Mouse (Mus musculus): ENCODE measurements at regions not wholly inside any gene's neighbourhood (a gene's known extent, or its start where the extent isn't known, plus 50 kb on each side); places are given as distances from the start of the nearest gene placed in this dataset.

DNA sequence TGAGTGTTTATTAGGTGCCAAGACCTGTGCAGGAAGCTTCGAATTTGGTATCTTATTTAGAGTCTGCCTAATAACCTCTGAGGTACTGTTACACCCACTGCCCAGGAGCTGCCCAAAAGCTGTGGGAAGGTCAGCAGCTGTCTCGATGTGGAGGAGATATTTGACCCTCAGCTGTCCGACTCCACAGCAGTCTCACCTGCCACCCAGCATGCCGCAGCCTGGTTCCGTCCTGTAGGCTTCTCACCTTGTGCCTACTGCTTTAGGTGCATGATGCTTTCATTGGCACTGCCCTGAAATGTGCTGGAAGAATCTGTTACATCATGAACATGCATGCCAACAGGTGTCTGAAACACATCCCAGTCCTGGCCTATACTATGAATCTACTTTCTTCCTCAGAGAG is 444.9 kb upstream of the Gm765 start:
- no peak overlapping the region for H3K4me3 ChIP-seq (ENCODE audit: low read depth, low read length)
- no peak overlapping the region for H3K27ac ChIP-seq (ENCODE audit: low read length)
- no peak overlapping the region for H3K9ac ChIP-seq (ENCODE audit: low read depth, low read length)
- 61% methylated on average over 5 of the region's 5 CpGs for WGBS (ENCODE audit: insufficient replicate concordance)
- H3K4me1 ChIP-seq (ENCODE audit: control insufficient read depth, low read depth, low read length), result no peaks in the 10 kb centered on the region
- no peaks in the 10 kb centered on the region for H3K36me3 ChIP-seq (ENCODE audit: control insufficient read depth, insufficient read depth)
- H3K27me3 ChIP-seq (ENCODE audit: control insufficient read depth, insufficient read depth, low read depth, low read length), result no peaks in the 10 kb centered on the region
- no peak overlapping the region for H3K4me2 ChIP-seq (ENCODE audit: low read depth, low read length)
- no peaks in the 10 kb centered on the region for H3K9me3 ChIP-seq (replicated peaks; ENCODE audit: control insufficient read depth, low read length)
- ATAC-seq (ENCODE audit: low read depth), result no peak

- Histone ChIP-seq H3K9me3 (replicated peaks; ENCODE audit: control insufficient read depth, low read length) (no peaks in the 10 kb centered on the region), H3K36me3 (ENCODE audit: control insufficient read depth, insufficient read depth) (no peaks in the 10 kb centered on the region), H3K4me1 (ENCODE audit: control insufficient read depth, low read depth, low read length) (no peaks in the 10 kb centered on the region), H3K27me3 (ENCODE audit: control insufficient read depth, insufficient read depth, low read depth, low read length) (no peaks in the 10 kb centered on the region), H3K4me2 (ENCODE audit: low read depth, low read length) (no peak overlapping the region), H3K4me3 (ENCODE audit: low read depth, low read length) (no peak overlapping the region), H3K9ac (ENCODE audit: low read depth, low read length) (no peak overlapping the region), H3K27ac (ENCODE audit: low read length) (no peak overlapping the region)
- no peak for ATAC-seq (ENCODE audit: low read depth)
- WGBS (ENCODE audit: insufficient replicate concordance), result 74% methylated on average over 9 of the region's 9 CpGs
Observed at GRCm38 (mm10) chr6:98782074-98782473, 439.5 kb upstream of the Gm765 start.

GRCm38 (mm10) chr6:98775780-98776179 is 433.2 kb upstream of the Gm765 start:
- WGBS (ENCODE audit: insufficient replicate concordance), result 80% methylated on average over 1 of the region's 1 CpGs
- no peaks in the 10 kb centered on the region for H3K36me3 ChIP-seq (ENCODE audit: control insufficient read depth, insufficient read depth)
- ATAC-seq (ENCODE audit: low read depth), result no peak
- no peaks in the 10 kb centered on the region for H3K9me3 ChIP-seq (replicated peaks; ENCODE audit: control insufficient read depth, low read length)
- H3K27me3 ChIP-seq (ENCODE audit: control insufficient read depth, insufficient read depth, low read depth, low read length), result no peaks in the 10 kb centered on the region
- no peak overlapping the region for H3K4me3 ChIP-seq (ENCODE audit: low read depth, low read length)
- no peaks in the 10 kb centered on the region for H3K4me1 ChIP-seq (ENCODE audit: control insufficient read depth, low read depth, low read length)
- no peak overlapping the region for H3K9ac ChIP-seq (ENCODE audit: low read depth, low read length)
- H3K27ac ChIP-seq (ENCODE audit: low read length), result no peak overlapping the region
- H3K4me2 ChIP-seq (ENCODE audit: low read depth, low read length), result no peak overlapping the region

GRCm38 (mm10) chr6:98769999-98770398 is 427.4 kb upstream of the Gm765 start:
- Histone ChIP-seq H3K4me3 (ENCODE audit: low read depth, low read length) (no peak overlapping the region), H3K9ac (ENCODE audit: low read depth, low read length) (no peak overlapping the region), H3K4me2 (ENCODE audit: low read depth, low read length) (no peak overlapping the region), H3K27me3 (ENCODE audit: control insufficient read depth, insufficient read depth, low read depth, low read length) (no peaks in the 10 kb centered on the region), H3K36me3 (ENCODE audit: control insufficient read depth, insufficient read depth) (no peaks in the 10 kb centered on the region), H3K27ac (ENCODE audit: low read length) (no peak overlapping the region), H3K4me1 (ENCODE audit: control insufficient read depth, low read depth, low read length) (no peaks in the 10 kb centered on the region), H3K9me3 (replicated peaks; ENCODE audit: control insufficient read depth, low read length) (no peaks in the 10 kb centered on the region)
- ATAC-seq (ENCODE audit: low read depth), result no peak
- WGBS (ENCODE audit: insufficient replicate concordance), result 35% methylated on average over 2 of the region's 2 CpGs

GRCm38 (mm10) chr6:98769322-98769721 is 426.8 kb upstream of the Gm765 start:
- Histone ChIP-seq H3K4me1 (ENCODE audit: control insufficient read depth, low read depth, low read length) (no peaks in the 10 kb centered on the region), H3K9me3 (replicated peaks; ENCODE audit: control insufficient read depth, low read length) (no peaks in the 10 kb centered on the region), H3K9ac (ENCODE audit: low read depth, low read length) (no peak overlapping the region), H3K27ac (ENCODE audit: low read length) (no peak overlapping the region), H3K36me3 (ENCODE audit: control insufficient read depth, insufficient read depth) (no peaks in the 10 kb centered on the region), H3K4me3 (ENCODE audit: low read depth, low read length) (no peak overlapping the region), H3K27me3 (ENCODE audit: control insufficient read depth, insufficient read depth, low read depth, low read length) (no peaks in the 10 kb centered on the region), H3K4me2 (ENCODE audit: low read depth, low read length) (no peak overlapping the region)
- no peak for ATAC-seq (ENCODE audit: low read depth)
- 74% methylated on average over 6 of the region's 6 CpGs for WGBS (ENCODE audit: insufficient replicate concordance)

GRCm38 (mm10) chr6:98767858-98768336 is 425.3 kb upstream of the Gm765 start:
- Histone ChIP-seq H3K27me3 (ENCODE audit: control insufficient read depth, insufficient read depth, low read depth, low read length) (no peaks in the 10 kb centered on the region), H3K4me1 (ENCODE audit: control insufficient read depth, low read depth, low read length) (no peaks in the 10 kb centered on the region), H3K9ac (ENCODE audit: low read depth, low read length) (no peak overlapping the region), H3K4me3 (ENCODE audit: low read depth, low read length) (no peak overlapping the region), H3K36me3 (ENCODE audit: control insufficient read depth, insufficient read depth) (no peaks in the 10 kb centered on the region), H3K27ac (ENCODE audit: low read length) (no peak overlapping the region), H3K9me3 (replicated peaks; ENCODE audit: control insufficient read depth, low read length) (no peaks in the 10 kb centered on the region), H3K4me2 (ENCODE audit: low read depth, low read length) (no peak overlapping the region)
- ATAC-seq (ENCODE audit: low read depth), result no peak
- WGBS (ENCODE audit: insufficient replicate concordance), result 69% methylated on average over 7 of the region's 7 CpGs

- Histone ChIP-seq H3K36me3 (ENCODE audit: control insufficient read depth, insufficient read depth) (no peaks in the 10 kb centered on the region), H3K4me1 (ENCODE audit: control insufficient read depth, low read depth, low read length) (no peaks in the 10 kb centered on the region), H3K4me2 (ENCODE audit: low read depth, low read length) (no peak overlapping the region), H3K4me3 (ENCODE audit: low read depth, low read length) (no peak overlapping the region), H3K27ac (ENCODE audit: low read length) (no peak overlapping the region), H3K27me3 (ENCODE audit: control insufficient read depth, insufficient read depth, low read depth, low read length) (no peaks in the 10 kb centered on the region), H3K9me3 (replicated peaks; ENCODE audit: control insufficient read depth, low read length) (no peaks in the 10 kb centered on the region), H3K9ac (ENCODE audit: low read depth, low read length) (no peak overlapping the region)
- WGBS (ENCODE audit: insufficient replicate concordance), result 51% methylated on average over 2 of the region's 2 CpGs
- ATAC-seq (ENCODE audit: low read depth), result no peak
Observed at GRCm38 (mm10) chr6:98754487-98754886, 411.9 kb upstream of the Gm765 start.

- 60% methylated on average over 4 of the region's 4 CpGs for WGBS (ENCODE audit: insufficient replicate concordance)
- H3K9me3 ChIP-seq (replicated peaks; ENCODE audit: control insufficient read depth, low read length), result no peaks in the 10 kb centered on the region
- H3K27me3 ChIP-seq (ENCODE audit: control insufficient read depth, insufficient read depth, low read depth, low read length), result no peaks in the 10 kb centered on the region
- no peaks in the 10 kb centered on the region for H3K36me3 ChIP-seq (ENCODE audit: control insufficient read depth, insufficient read depth)
- H3K4me2 ChIP-seq (ENCODE audit: low read depth, low read length), result no peak overlapping the region
- H3K9ac ChIP-seq (ENCODE audit: low read depth, low read length), result no peak overlapping the region
- H3K4me3 ChIP-seq (ENCODE audit: low read depth, low read length), result no peak overlapping the region
- H3K4me1 ChIP-seq (ENCODE audit: control insufficient read depth, low read depth, low read length), result no peaks in the 10 kb centered on the region
- ATAC-seq (ENCODE audit: low read depth), result no peak
- no peak overlapping the region for H3K27ac ChIP-seq (ENCODE audit: low read length)
Observed at GRCm38 (mm10) chr6:98748618-98749017, 406.1 kb upstream of the Gm765 start.

GRCm38 (mm10) chr6:98746976-98747375 is 404.4 kb upstream of the Gm765 start:
- no peak overlapping the region for H3K27ac ChIP-seq (ENCODE audit: low read length)
- no peaks in the 10 kb centered on the region for H3K9me3 ChIP-seq (replicated peaks; ENCODE audit: control insufficient read depth, low read length)
- no peaks in the 10 kb centered on the region for H3K4me1 ChIP-seq (ENCODE audit: control insufficient read depth, low read depth, low read length)
- no peak overlapping the region for H3K9ac ChIP-seq (ENCODE audit: low read depth, low read length)
- H3K27me3 ChIP-seq (ENCODE audit: control insufficient read depth, insufficient read depth, low read depth, low read length), result no peaks in the 10 kb centered on the region
- H3K36me3 ChIP-seq (ENCODE audit: control insufficient read depth, insufficient read depth), result no peaks in the 10 kb centered on the region
- H3K4me2 ChIP-seq (ENCODE audit: low read depth, low read length), result no peak overlapping the region
- ATAC-seq (ENCODE audit: low read depth), result no peak
- no peak overlapping the region for H3K4me3 ChIP-seq (ENCODE audit: low read depth, low read length)
- 60% methylated on average over 8 of the region's 8 CpGs for WGBS (ENCODE audit: insufficient replicate concordance)

DNA sequence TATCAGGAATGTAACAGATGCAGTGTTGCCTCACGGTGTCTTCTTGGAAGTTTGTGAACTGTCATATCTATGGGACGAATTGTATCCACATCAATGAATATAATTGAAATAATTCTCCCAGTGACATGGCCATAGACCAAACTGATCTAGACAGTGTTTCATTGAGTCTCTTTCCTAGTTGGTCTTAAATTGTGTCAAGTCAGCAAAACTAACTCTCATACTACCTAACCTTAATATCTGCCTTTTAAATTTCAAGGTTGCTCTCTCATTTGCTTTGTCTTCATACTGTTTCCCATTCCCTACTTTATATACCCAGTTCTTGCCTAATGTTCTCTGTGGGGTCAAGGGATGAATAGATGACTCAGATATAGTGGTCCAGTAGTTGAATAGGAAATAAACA is 397.9 kb upstream of the Gm765 start:
- Histone ChIP-seq H3K9me3 (replicated peaks; ENCODE audit: control insufficient read depth, low read length) (no peaks in the 10 kb centered on the region), H3K9ac (ENCODE audit: low read depth, low read length) (no peak overlapping the region), H3K4me2 (ENCODE audit: low read depth, low read length) (no peak overlapping the region), H3K27ac (ENCODE audit: low read length) (no peak overlapping the region), H3K4me3 (ENCODE audit: low read depth, low read length) (no peak overlapping the region), H3K27me3 (ENCODE audit: control insufficient read depth, insufficient read depth, low read depth, low read length) (no peaks in the 10 kb centered on the region), H3K36me3 (ENCODE audit: control insufficient read depth, insufficient read depth) (no peaks in the 10 kb centered on the region), H3K4me1 (ENCODE audit: control insufficient read depth, low read depth, low read length) (no peaks in the 10 kb centered on the region)
- WGBS (ENCODE audit: insufficient replicate concordance), result 70% methylated on average over 2 of the region's 2 CpGs
- no peak for ATAC-seq (ENCODE audit: low read depth)
